Mouse (Mus musculus) thymus, postnatal 36 days (tissue): ENCODE measurements around the gene Gigyf1.

ENCODE experiments used
- DNase-seq, 2 experiments: peaks; one replicate each; pipeline ENCODE4 v3.0.0; 2022; ENCODE audit warnings: mixed read lengths in 2 of 2

The Gigyf1 gene

DNA sequence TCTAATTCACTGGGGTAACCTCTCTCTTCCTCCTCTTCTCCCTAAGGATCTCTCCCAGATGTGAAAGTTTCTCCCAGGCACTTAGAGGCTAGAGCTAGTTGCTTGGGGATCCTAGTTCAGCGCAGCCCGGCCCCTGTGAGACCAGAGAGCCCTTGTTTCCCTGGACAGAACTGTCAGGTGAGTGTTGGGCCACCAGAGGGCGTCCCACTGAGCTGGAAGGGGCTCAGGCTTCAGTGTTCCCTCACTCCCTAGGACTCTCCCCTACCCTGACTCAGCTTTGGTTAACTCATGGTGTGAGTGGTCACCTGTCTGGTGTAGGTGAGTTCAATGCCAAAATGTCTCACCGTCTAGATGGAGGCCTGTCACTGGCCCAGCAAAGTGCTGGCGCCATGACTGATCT lies at the start of gene Gigyf1:
Gene Gigyf1, plus strand, starts transcription at position 113 of the 400 bp plus-strand sequence.
- DNase-seq = no peak

- no peak for DNase-seq
These were observed 46.0 kb upstream of the Gigyf1 start for GRCm38 (mm10) chr5:137472252-137472904.

GRCm38 (mm10) chr5:137474351-137474750 lies 44.0 kb upstream of the Gigyf1 start:
- no peak for DNase-seq

DNA sequence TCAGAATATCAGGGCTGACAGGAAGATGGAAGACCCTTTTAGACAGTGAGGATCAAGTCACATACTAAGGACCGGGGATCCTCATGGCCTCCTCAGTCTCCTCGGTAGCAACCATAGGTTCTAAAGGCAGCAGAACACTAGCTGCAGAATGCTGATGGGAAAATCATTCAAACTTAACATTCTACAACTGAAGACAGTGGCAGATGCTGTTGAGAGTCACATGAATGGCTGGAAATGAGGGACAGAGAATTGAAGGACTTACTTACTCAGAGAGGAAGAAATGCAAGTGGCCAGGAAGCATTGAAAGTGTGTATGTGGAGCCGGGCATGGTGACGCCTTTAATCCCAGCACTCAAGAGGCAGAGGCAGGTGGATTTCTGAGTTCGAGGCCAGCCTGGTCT lies 41.4 kb upstream of the Gigyf1 start, which contains the start of gene Zan:
Gene Zan, minus strand, starts transcription at position 101 of the 400 bp plus-strand sequence.
- DNase-seq = no peak

DNA sequence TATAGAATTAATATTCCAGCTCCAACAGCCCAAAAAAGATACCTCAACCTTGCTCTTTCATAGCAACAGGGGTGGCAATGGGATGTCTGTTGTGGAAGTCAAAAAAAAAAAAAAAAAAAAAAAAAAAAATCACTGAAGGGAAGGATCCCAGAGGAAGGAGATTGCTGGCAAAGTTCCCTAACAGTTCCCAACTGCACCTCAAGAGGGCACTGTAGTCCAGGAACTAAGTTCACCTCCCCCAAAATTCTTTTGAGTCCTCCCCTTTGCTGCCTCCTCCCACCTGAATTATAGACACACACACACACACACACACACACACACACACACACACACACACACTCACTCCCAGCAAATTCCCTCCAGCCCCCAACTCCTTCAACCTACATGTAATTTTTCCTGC lies 37.2 kb upstream of the Gigyf1 start:
- DNase-seq = peak; percentile 33 to 44

DNA sequence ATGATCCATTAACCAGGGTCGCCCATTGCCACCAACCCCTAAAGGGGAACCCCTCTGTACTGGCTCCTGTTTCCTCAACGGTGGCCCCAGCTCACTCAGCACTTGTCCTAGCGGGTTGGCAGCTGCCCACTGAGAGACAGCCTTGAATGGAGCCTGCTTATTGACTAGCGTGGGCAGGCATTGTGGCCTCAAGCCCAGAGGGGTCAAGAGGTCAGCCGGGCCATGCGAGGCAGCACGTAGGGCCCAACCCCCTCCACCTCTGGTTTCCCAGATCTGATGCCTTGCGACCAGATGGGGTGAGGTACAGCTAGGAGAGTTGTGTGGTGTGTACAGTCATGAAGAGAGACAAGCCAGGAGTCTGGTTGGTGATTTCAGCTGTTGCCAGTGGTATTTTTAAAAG lies 36.5 kb upstream of the Gigyf1 start:
- no peak for DNase-seq

- no peak for DNase-seq
These were observed 33.1 kb upstream of the Gigyf1 start for GRCm38 (mm10) chr5:137485071-137485850.

DNA sequence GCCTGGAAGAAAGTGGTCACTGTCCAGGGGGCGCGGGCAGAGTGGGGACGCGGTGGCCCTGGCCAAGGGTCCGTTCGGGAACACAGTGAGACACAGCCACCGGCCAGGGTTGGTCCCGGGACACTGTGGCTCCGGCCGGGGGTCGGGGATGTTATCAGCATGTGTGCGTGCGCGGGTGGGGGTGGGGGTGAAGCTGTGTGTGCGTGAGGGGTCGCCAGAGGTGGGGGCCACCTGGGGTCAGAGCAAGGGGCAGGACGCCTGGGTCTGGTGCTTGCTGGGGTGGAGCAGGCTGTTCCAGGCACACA lies 32.5 kb upstream of the Gigyf1 start:
- DNase-seq = no peak

DNA sequence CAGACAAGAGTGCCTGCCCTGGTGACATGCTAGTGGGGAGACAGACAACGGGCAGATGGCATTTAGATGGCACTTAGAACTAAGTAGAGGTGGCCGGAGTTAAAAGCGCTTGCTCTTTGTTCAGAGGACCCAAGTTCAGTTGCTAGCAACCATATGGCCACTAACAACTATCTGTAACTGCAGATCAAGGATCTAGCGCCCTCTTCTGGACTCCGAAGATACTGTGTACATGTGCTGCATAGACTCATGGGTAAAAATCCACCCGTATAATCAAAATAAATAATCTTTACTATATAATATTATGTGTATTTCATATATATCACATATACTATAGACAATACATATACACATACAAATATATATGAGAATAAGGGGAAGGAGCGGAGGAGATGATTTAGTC lies 30.7 kb upstream of the Gigyf1 start:
- DNase-seq = no peak

- no peak for DNase-seq
These were observed 26.8 kb upstream of the Gigyf1 start for GRCm38 (mm10) chr5:137491559-137491958.

- DNase-seq = no peak
These were observed 24.5 kb upstream of the Gigyf1 start for GRCm38 (mm10) chr5:137493831-137494230.

GRCm38 (mm10) chr5:137500186-137500585 lies 18.2 kb upstream of the Gigyf1 start:
- DNase-seq = no peak

DNA sequence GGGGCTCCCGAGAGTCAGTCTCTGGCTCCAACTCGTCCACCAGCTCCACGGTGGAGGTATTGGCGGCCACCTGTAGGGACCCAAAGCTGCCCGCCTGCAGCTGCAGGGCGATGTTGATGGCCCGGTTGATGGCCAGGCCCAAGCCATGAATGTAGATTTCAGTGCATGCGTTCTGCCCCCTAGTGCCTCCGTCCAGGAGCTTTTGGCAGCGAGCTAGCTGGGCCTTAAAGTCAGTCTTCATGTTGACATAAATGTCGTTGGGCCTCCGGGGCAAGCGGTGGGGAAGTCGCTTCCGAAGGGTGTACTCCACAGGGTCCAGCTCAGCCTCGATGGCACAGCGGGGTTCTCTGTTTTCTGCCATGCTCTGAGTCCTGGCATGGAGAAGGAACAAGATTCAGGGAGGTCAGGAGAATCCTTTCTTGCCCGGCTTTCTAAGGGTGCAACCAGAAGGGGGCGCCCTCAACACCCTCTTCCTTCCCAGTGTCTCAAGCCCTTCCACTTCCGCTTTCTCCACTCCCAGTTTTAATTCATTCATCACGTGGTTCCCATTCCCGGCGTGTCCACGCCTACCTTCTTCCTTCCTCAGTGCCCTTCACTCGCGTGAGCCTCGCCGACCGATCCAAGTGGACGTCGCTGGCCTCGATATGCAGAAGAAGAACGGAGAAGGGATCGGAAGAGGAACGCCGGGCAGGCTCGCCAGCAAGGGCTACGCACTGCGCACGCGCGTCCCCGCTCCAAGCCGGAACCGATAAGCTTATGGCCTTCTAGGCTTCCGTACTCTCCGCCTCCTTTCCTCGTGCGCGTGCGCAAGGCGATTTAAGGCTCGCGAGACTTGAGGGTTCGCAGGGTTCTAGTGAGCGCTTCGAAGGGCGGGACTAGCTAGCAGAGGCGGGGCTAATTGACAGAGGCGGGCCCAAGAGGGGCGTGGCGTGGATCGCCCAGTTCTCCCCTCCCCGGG lies 16.4 kb upstream of the Gigyf1 start, which contains the start of gene Pop7:
Gene Pop7, minus strand, starts transcription at position 810 of the 958 bp plus-strand sequence.
- DNase-seq = peak; percentile 100

- peak; percentile 79 to 82 for DNase-seq
These were observed 15.7 kb upstream of the Gigyf1 start for GRCm38 (mm10) chr5:137502667-137503110.

DNA sequence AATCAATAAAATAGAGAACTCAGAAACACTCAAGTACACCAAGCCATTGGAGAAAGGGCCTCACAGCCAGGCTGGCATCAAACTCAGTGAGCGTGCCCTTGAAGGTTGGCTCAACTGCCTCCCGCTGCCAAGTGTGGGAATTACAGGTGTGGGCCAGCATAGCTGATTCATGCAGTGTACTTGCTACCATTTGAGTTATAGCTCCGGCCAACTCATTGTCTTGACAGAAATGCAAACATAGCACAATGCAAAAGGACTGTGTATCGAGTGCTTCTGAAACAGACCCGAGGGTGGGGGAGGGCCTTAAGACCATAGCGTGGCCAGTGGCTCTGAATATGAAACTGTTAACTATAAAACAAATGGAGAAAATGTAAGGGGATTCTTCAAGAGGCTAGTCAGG lies 14.3 kb upstream of the Gigyf1 start:
- peak; percentile 39 to 47 for DNase-seq

GRCm38 (mm10) chr5:137510014-137510501 lies 8.3 kb upstream of the Gigyf1 start:
- peak; percentile 80 to 82 for DNase-seq

DNA sequence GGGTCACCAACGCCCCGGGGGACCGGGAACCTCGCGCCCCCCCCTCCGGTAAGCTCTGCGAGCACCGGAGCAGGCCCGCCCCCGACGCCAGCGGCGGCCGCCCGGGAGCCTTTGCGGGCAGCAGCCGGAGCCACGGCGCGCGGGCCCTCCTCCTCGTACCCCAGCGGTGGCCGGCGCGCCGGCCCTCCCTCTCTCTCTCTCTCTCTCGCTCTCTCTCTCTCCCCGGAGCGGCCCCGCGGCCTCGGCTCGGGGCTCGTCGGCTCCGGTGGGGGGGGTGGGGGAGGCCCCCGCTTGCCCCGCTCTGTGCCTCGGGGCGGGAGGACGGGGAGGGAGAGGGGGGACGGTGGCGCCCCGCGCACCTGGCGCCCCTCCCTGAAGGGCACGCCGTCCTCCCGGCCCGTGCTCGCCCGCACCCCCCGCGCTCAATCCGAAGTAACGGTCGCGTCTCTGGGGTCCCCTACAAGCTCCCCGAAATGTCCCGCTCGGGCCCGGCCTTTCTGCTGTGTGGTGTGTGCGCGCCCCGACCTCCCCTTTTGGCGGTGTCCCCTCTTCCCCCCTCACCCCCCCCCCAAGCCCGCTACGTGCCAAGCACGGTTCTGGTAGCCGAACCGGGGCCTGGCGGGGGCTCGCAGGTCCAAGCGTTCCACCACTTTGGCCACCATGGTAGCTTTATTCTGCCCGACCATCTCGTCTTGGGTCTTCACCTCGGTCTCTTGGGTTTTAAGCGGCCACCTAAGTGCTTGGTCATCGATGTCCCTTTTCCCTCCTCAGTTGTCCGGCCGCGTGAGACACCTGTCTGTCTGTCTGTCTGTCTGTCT lies 7.6 kb upstream of the Gigyf1 start:
- DNase-seq = peak; percentile 35 to 69

- no peak for DNase-seq
These were observed 6.6 kb upstream of the Gigyf1 start for GRCm38 (mm10) chr5:137511706-137512105.

DNA sequence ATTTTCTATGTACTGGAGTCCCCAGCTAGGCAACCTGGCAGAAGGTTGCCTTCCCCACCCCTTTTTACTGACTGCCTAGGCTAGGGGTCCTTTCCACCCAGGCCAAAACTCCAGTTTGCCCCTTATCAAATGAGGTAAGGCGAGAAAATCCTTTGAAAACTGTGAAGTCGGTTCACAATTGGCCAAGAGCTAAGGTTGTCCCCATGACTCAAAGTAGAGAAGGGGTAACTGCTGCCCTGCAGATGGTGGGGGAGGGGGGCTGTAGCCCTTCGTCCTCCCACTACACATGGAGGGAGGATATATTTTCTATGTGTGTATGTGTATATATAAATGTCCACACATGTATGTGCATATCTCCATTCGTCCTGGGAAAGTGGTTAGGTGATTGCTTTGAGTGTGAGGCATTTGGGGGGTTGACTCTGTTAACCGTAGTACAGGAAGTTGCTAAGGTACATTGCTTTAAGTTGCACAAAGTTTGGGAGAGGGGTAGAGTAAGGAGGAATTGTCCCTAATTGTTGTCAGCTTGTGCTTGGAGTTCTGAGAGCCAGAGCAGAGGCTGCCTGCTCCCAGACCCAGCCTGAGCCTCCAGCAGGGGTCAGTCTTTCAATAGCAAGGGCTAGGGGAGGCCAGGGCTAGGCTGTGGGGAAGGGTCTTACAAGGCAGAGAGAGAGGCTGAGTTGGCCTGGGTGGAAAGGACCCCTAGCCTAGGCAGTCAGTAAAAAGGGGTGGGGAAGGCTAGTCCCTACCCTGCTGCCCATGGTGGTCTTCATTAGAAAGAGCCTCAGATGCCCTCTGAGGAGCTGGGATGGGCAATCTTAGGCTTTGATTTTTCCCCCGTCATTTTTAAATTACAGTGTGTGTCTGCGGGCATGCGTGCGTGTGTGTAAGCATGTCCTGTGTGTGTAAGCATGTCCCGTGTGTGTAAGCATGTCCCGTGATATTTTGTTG lies 5.2 kb upstream of the Gigyf1 start:
- no peak for DNase-seq

DNA sequence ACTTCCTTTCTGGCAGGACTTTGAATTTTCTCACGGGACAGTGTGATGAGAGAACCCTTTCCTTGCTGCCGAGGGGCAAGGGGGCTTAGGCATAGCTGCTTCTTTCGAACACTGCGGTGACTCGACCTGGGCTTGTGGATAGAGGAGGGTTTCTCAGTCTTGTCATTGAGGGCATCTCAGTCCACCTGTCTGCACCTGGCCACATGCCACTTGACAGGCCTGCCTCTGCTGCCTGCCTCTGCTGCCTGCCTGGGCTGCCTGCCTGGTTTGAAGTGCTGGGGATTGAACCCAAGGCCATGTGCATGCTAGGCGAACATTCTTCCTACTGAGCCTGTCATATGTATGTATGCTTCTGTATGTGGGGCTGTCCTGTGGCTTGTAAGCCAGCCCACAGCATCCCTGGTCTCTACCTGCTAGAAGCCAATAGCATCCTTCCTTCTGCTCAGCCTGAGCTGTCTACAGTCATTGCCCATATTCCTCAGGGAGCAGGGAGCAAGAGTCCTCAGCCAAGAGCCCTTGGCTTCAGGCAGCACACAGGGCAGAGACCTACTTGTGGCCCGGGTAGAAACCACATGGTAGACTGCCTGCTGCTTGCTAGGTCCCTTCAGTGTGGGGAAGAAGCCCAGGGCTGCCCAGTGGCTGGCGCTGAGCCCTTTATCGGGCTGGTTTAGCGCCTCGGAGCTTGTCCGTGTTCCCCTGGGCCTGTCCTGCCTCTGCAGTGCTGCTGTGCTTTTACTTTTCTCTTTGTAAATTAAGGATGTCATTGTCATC lies 4.2 kb upstream of the Gigyf1 start:
- DNase-seq = no peak
